Mouse (Mus musculus): ENCODE measurements around the gene Baz2b. TPM values are rescaled to one million over a fixed set of nuclear protein-coding genes. Genes with fewer than 3 reads are reported as not detected.
"Not testable (repeated sequence)": the region's sequence is repeated elsewhere in the genome, so short reads cannot be mapped to it uniquely, and the experiment has no call there.

The Baz2b gene
- total and polyA plus RNA-seq, 3 experiments: 5.7 to 11.4 TPM; not detected in 1

- Histone ChIP-seq H3K4me3 (ENCODE audit: control insufficient read depth in 1 of 2, insufficient read depth in 1 of 2, low read depth in 2 of 2, low read length in 2 of 2) (no peak overlapping the region), H3K4me1 (ENCODE audit: control insufficient read depth in 1 of 2, insufficient read depth in 2 of 2, low read length in 2 of 2) (no peaks in the 10 kb centered on the region), H3K79me2 (ENCODE audit: control insufficient read depth, insufficient read depth, low read length, poor library complexity) (no peaks in the 10 kb centered on the region), H3K27ac (ENCODE audit: control insufficient read depth, low read depth, low read length) (no peak overlapping the region), H3K9ac (ENCODE audit: control insufficient read depth, low read depth, low read length, poor library complexity, severe bottlenecking) (0 out of 2 replicates have a peak overlapping the region, but pooled peaks have one; percentile 18), H3K27me3 (ENCODE audit: control insufficient read depth in 1 of 2, insufficient read depth in 2 of 2, low read length in 2 of 2) (no peaks in the 10 kb centered on the region), H3K36me3 (ENCODE audit: control insufficient read depth in 1 of 2, insufficient read depth in 2 of 2, low read length in 2 of 2) (peaks cover 0 to 2% of the 10 kb centered on the region in 2 experiments; a peak in 1 of 4 replicates), H3K9me3 (replicated peaks; ENCODE audit: insufficient read depth, low read length) (no peaks in the 10 kb centered on the region)
- TF ChIP-seq CTCF (IDR thresholded peaks at IDR 0.05 in 2 of 3, conservative IDR thresholded peaks at IDR 0.05 in 1 of 3; ENCODE audit: control insufficient read depth in 1 of 3, insufficient read depth in 1 of 3, low read depth in 2 of 3, low read length in 3 of 3, poor library complexity in 1 of 3, severe bottlenecking in 1 of 3) (no peak), ZMIZ1 (IDR thresholded peaks at IDR 0.05; ENCODE audit: low read depth, low read length) (no peak), SIN3A (IDR thresholded peaks at IDR 0.05; ENCODE audit: low read length) (no peak), NRF1 (IDR thresholded peaks at IDR 0.05; ENCODE audit: insufficient read depth, low read depth, low read length, poor library complexity, severe bottlenecking) (no peak)
- DNase-seq (ENCODE audit: low read depth, low spot score): peak; percentile 29
Observed at GRCm38 (mm10) chr2:60076800-60077199, 132.8 kb downstream of the Baz2b start.

- H3K4me3 ChIP-seq (ENCODE audit: control insufficient read depth in 1 of 2, insufficient read depth in 1 of 2, low read depth in 2 of 2, low read length in 2 of 2): no peak overlapping the region
- H3K9me3 ChIP-seq (replicated peaks; ENCODE audit: insufficient read depth, low read length): no peaks in the 10 kb centered on the region
- TF ChIP-seq POLR2AphosphoS2 (IDR thresholded peaks at IDR 0.05; ENCODE audit: low read length): no peak
- no peak for TF ChIP-seq POLR2A (IDR thresholded peaks at IDR 0.05; ENCODE audit: control insufficient read depth in 1 of 2, insufficient read depth in 1 of 2, low read depth in 1 of 2, low read length in 2 of 2, poor library complexity in 1 of 2)
- TF ChIP-seq ZC3H11A (IDR thresholded peaks at IDR 0.05; ENCODE audit: low read depth, low read length): no peak
- TF ChIP-seq MYC (IDR thresholded peaks at IDR 0.05; ENCODE audit: low read depth, low read length): no peak
- no peaks in the 10 kb centered on the region for H3K79me2 ChIP-seq (ENCODE audit: control insufficient read depth, insufficient read depth, low read length, poor library complexity)
- DNase-seq (ENCODE audit: low read depth, low spot score): no peak
- H3K27ac ChIP-seq (ENCODE audit: control insufficient read depth, low read depth, low read length): no peak overlapping the region
- H3K36me3 ChIP-seq (ENCODE audit: control insufficient read depth in 1 of 2, insufficient read depth in 2 of 2, low read length in 2 of 2): peaks cover 0 to 2% of the 10 kb centered on the region in 2 experiments; a peak in 1 of 4 replicates
- H3K27me3 ChIP-seq (ENCODE audit: control insufficient read depth in 1 of 2, insufficient read depth in 2 of 2, low read length in 2 of 2): no peaks in the 10 kb centered on the region
- H3K4me1 ChIP-seq (ENCODE audit: control insufficient read depth in 1 of 2, insufficient read depth in 2 of 2, low read length in 2 of 2): no peaks in the 10 kb centered on the region
- H3K9ac ChIP-seq (ENCODE audit: control insufficient read depth, low read depth, low read length, poor library complexity, severe bottlenecking): no peak overlapping the region
Observed at GRCm38 (mm10) chr2:60076025-60076424, 133.6 kb downstream of the Baz2b start.

GRCm38 (mm10) chr2:60073798-60074197, 135.8 kb downstream of the Baz2b start:
- H3K4me3 ChIP-seq (ENCODE audit: control insufficient read depth in 1 of 2, insufficient read depth in 1 of 2, low read depth in 2 of 2, low read length in 2 of 2): not testable (repeated sequence)

GRCm38 (mm10) chr2:60071813-60072212, 137.8 kb downstream of the Baz2b start:
- Histone ChIP-seq H3K9me3 (replicated peaks; ENCODE audit: insufficient read depth, low read length) (no peaks in the 10 kb centered on the region), H3K9ac (ENCODE audit: control insufficient read depth, low read depth, low read length, poor library complexity, severe bottlenecking) (no peak overlapping the region), H3K4me3 (ENCODE audit: control insufficient read depth in 1 of 2, insufficient read depth in 1 of 2, low read depth in 2 of 2, low read length in 2 of 2) (no peak overlapping the region), H3K79me2 (ENCODE audit: control insufficient read depth, insufficient read depth, low read length, poor library complexity) (no peaks in the 10 kb centered on the region), H3K27ac (ENCODE audit: control insufficient read depth, low read depth, low read length) (no peak overlapping the region), H3K36me3 (ENCODE audit: control insufficient read depth in 1 of 2, insufficient read depth in 2 of 2, low read length in 2 of 2) (peaks cover 0 to 2% of the 10 kb centered on the region in 2 experiments; a peak in 1 of 4 replicates), H3K4me1 (ENCODE audit: control insufficient read depth in 1 of 2, insufficient read depth in 2 of 2, low read length in 2 of 2) (no peaks in the 10 kb centered on the region), H3K27me3 (ENCODE audit: control insufficient read depth in 1 of 2, insufficient read depth in 2 of 2, low read length in 2 of 2) (no peaks in the 10 kb centered on the region)
- DNase-seq (ENCODE audit: low read depth, low spot score): no peak
- TF ChIP-seq ZKSCAN1 (IDR thresholded peaks at IDR 0.05; ENCODE audit: low read depth, low read length) (no peak), SIN3A (IDR thresholded peaks at IDR 0.05; ENCODE audit: low read length) (no peak), TBP (IDR thresholded peaks at IDR 0.05; ENCODE audit: low read depth, low read length) (no peak), TAL1 (IDR thresholded peaks at IDR 0.05; ENCODE audit: low read length) (no peak), MYB (IDR thresholded peaks at IDR 0.05; ENCODE audit: low read depth, low read length) (no peak), POLR2AphosphoS2 (IDR thresholded peaks at IDR 0.05; ENCODE audit: low read length) (no peak), POLR2A (IDR thresholded peaks at IDR 0.05; ENCODE audit: control insufficient read depth in 1 of 2, insufficient read depth in 1 of 2, low read depth in 1 of 2, low read length in 2 of 2, poor library complexity in 1 of 2) (no peak), ELF1 (IDR thresholded peaks at IDR 0.05; ENCODE audit: low read depth, low read length) (no peak), MEF2A (IDR thresholded peaks at IDR 0.05; ENCODE audit: extremely low read depth, insufficient replicate concordance, low read depth, low read length, poor library complexity, severe bottlenecking) (no peak), ZNF384 (IDR thresholded peaks at IDR 0.05; ENCODE audit: low read depth, low read length) (no peak), TCF12 (IDR thresholded peaks at IDR 0.05; ENCODE audit: low read depth, low read length) (no peak), NRF1 (IDR thresholded peaks at IDR 0.05; ENCODE audit: insufficient read depth, low read depth, low read length, poor library complexity, severe bottlenecking) (no peak), USF2 (IDR thresholded peaks at IDR 0.05; ENCODE audit: borderline replicate concordance in 1 of 2, insufficient read depth in 1 of 2, low read depth in 1 of 2, low read length in 2 of 2) (no peak), EP300 (IDR thresholded peaks at IDR 0.05; ENCODE audit: low read depth in 1 of 2, low read length in 2 of 2) (no peak), UBTF (IDR thresholded peaks at IDR 0.05; ENCODE audit: borderline replicate concordance, insufficient read depth, low read depth, low read length) (no peak)

More at GRCm38 (mm10) chr2:60073798-60074197, 135.8 kb downstream of the Baz2b start:
- not testable (repeated sequence) for H3K9ac ChIP-seq (ENCODE audit: control insufficient read depth, low read depth, low read length, poor library complexity, severe bottlenecking); H3K9me3 ChIP-seq (replicated peaks; ENCODE audit: insufficient read depth, low read length); H3K4me1 ChIP-seq (ENCODE audit: control insufficient read depth in 1 of 2, insufficient read depth in 2 of 2, low read length in 2 of 2); H3K79me2 ChIP-seq (ENCODE audit: control insufficient read depth, insufficient read depth, low read length, poor library complexity); DNase-seq (ENCODE audit: low read depth, low spot score); H3K27ac ChIP-seq (ENCODE audit: control insufficient read depth, low read depth, low read length); H3K36me3 ChIP-seq (ENCODE audit: control insufficient read depth in 1 of 2, insufficient read depth in 2 of 2, low read length in 2 of 2); H3K27me3 ChIP-seq (ENCODE audit: control insufficient read depth in 1 of 2, insufficient read depth in 2 of 2, low read length in 2 of 2)
